Mouse (Mus musculus): Measurements from ENCODE around the gene Gm28042.

The Gm28042 gene

DNA sequence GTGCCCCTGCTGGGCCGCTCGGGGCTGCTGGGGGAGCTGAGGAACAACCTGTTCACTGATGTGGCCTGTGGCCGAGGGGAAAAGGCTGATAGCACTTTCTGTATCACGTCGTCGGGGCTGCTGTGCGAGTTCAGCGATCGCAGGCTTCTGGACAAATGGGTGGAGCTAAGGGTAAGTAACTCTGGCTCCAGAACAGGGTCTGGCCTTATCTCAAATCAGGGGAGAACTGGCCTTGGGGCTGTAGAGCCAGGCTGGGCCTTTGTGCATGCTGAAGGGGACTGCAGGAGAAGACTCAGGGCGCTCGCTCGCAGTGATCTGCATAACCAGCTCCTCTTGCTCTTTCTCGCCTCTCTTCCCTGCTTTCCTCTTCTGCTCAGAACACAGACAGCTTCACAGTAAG is 14.4 kb upstream of the Gm28042 start:
- DNase-seq: peak; percentile 19

DNA sequence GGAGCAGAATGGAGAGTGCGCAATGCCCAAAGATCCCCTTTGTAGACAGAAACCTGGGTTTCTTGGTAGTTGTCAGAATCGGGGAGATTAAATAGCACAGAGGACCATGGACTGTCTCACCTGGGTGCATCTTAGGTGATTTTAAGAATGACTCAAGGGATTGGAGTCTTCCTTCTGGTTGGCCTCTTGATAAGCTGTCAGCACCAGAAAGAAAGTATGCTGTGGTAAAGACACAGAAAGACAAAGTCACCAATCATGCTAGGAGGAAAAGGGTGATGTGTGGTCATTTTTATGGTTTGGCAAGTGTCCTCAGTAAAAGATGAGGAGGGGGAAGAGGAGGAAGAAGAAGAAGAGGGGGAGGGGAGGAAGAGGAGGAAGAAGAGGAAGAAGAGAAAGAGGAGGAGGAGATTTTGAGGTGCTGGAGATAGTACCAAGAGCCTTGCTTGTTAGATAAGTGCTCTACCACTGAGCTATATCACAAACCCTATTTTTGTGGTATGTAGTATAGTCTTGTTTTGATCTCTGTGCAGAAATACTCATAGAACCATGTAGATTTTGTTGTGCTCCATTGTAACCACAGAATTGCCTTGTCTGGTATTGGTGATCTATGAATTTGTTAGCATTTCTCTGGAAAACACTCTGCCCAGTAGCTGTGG is 13.3 kb upstream of the Gm28042 start:
- DNase-seq: no peak

GRCm38 (mm10) chr2:120015882-120016281 is 11.4 kb upstream of the Gm28042 start:
- DNase-seq: no peak

- DNase-seq: no peak
Measured at GRCm38 (mm10) chr2:120017599-120017998, 9.7 kb upstream of the Gm28042 start.

- DNase-seq: no peak
Measured at GRCm38 (mm10) chr2:120024337-120024736, 3.0 kb upstream of the Gm28042 start.

DNA sequence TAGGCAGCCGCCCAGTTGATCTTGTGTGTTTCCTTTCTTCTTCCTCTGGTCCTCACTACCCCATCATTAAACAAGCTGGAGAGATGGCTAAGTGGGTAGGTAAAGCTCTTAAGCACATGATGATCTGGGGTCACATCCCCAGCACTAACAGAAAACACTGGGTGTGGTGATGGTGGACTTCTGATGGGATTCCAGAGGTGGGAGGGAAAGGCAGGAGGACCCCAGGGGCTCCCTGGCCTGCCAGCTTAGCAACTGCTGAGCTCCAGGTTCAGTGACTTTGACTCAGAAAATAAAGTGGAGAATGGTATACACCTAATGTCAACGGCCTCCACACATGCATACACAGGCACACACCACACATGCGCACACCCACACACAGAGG is 648 bp downstream of the Gm28042 start:
- DNase-seq: no peak

GRCm38 (mm10) chr2:120030380-120030779 is 3.1 kb downstream of the Gm28042 start:
- DNase-seq: peak; percentile 49

GRCm38 (mm10) chr2:120032726-120033467 is 5.6 kb downstream of the Gm28042 start, which contains the start of gene Pla2g4b:
TSS of gene Pla2g4b (plus strand) at chr2:120033417.
- no peak for DNase-seq

DNA sequence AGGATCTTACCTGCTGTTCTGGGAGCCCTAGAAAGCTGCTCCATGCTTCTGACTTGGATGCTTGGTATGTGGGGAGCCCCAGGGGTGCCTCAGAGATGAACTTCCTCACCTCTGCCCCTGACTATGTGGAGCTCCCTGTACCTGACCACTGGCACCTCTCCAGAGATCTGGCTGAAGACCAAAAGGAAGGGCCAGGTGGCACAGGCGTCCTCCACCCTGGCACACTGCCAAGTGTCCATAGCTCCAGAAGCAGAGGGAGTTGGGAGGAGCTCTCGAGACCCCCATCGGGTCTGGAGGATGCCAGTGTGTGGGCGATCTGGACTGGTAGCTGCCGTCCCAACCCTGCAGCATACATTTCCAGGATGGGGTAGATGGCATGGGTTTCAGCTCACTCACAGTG is 6.4 kb downstream of the Gm28042 start:
- no peak for DNase-seq

- no peak for DNase-seq
Measured at GRCm38 (mm10) chr2:120037744-120038143, 10.5 kb downstream of the Gm28042 start.

- no peak for DNase-seq
Measured at GRCm38 (mm10) chr2:120040991-120041390, 13.7 kb downstream of the Gm28042 start.

GRCm38 (mm10) chr2:120044101-120044603 is 16.9 kb downstream of the Gm28042 start:
- DNase-seq: peak; percentile 26

DNA sequence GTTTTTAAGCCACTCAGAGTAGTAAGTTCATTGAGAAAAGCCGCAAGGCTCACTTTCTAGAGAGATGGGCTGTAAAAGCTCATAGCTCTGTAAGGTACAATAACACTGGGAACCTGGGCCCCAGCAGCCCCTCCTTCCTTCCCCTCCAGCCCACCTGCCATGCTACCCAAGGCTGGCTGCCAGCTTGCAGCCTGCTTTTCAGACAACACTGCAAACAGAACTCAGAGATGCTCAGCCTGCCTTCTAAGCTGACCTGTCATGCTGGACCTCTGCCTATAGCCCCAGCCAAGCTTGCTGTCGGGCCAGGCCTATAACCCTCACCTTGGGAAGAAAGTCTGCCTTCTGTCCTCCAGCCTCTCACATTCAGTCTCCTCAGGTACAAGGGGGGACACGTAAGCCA is 17.4 kb downstream of the Gm28042 start:
- no peak for DNase-seq

- DNase-seq: no peak
Measured at GRCm38 (mm10) chr2:120046486-120047310, 19.4 kb downstream of the Gm28042 start.

GRCm38 (mm10) chr2:120048173-120048572 is 20.9 kb downstream of the Gm28042 start:
- DNase-seq: no peak

DNA sequence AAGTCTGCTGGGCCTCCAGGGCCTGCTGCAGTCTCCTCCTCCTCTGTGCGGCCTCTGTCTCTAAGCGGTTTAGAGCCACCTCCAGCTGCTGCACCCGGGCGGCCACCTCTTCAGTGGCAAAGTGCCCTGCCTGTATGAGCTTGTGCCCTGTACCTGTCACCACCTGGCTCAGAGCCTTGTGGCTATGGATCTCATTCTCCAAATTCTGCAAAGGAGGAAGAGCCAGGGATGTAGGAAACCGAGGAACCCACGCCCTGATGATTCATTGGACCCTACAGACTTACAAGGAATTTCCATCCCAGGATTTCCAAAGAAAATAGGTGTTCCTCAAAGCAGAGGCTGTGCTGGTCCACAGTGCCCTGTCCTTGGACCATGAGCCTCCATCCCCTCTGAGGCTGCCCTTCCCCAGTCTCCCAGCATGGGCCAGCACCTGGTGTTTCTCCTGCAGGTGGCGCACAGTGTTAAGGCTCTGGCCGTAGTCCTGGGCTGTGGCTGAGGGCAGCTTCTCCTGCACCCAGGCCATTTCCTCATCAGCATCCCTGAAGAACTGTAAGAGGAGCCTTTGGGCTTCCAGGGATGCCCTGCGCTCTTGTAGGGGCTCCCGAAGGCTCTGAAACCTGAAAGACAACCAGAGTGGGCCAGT is 22.5 kb downstream of the Gm28042 start:
- peak; percentile 44 for DNase-seq

DNA sequence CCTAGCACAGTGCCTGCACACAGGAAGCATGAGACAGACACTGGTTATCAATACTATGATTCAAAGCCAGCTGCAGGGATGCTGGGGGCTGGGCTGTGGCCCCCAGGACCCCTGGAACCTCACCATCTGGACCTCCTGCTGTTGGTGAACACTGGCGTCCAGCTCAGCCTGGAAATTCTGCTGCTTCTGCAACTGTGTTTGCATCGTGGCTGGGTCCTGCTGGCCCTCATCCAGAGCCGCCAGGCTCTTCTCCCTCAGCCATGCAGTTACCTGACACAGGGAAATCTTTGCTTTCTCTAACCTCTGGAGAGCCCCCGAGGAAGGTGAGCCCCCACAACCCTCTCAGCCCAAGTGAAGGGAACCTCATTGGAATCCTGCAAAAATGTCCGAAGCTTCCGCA is 24.1 kb downstream of the Gm28042 start:
- DNase-seq: no peak

DNA sequence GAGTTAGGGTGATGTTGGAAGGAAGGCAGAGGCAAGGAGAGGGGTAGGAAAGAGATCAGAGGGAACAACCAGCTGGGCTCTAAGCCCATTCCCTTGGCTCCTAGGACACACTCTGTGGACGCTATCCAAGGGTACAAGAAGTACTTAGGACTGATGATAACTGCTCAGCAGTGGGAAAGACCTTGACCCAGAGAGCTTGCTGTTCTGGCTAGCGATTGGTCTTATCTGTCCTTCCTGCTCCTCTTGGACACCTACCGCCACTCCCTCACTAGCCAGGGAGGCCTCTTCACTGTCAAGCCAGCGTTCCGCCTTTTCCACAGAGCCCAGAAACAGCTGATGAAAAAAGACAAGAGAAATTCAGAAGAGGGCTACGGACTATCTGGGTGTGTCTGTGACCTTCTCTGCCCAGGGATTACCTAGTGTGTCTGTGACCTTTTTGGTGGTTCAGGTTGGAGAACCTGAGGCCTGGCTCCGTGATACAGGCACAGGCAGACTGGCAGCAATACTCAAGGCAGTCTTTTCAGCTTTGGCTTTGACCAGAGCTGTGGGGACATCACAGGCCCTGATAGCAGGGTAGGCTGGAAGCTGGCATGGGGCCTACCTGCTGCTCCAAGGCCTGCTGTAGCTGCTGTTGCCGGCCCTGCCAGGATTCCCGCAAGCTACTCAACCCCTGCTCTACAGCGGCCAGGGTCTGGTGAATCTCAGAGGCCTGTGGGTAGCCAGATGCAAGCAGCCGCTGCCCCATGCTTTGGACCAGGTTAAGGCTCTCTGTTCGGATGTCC is 27.7 kb downstream of the Gm28042 start:
- no peak for DNase-seq

GRCm38 (mm10) chr2:120055923-120056322 is 28.6 kb downstream of the Gm28042 start:
- no peak for DNase-seq

DNA sequence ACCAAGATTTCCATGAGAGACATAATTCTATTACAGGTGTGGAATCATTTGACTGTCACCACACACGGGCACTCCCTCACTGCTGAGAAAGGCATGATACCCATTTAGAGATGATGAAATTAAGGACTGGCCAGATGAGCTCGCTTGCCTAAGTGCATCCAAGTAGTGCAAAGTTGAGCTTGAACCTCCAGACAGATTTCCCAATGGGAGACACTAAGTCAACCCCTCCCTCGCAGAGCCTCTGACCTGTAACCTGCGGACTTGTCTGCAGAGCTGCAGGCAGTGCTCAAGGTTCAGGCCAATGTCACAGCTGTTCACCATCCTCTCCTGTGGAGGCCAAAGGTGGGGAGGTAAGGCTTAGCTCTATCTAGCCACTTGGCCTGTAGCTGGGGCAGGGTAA is 31.5 kb downstream of the Gm28042 start:
- DNase-seq: no peak

GRCm38 (mm10) chr2:120059466-120059865 is 32.2 kb downstream of the Gm28042 start:
- DNase-seq: no peak

GRCm38 (mm10) chr2:120060190-120060589 is 32.9 kb downstream of the Gm28042 start:
- no peak for DNase-seq

Measured in liver (tissue).